Comparison of ENCODE assay signal across 12 mouse cellular contexts in genomic region chr3:86852867-86853266, GRCm38 (mm10).
A peak's percentile ranks its signal among the peaks of the same experiment; 100 is the strongest.
DNase-seq lines count a peak whose midpoint lies in the region; ATAC-seq lines count a peak whose summit lies in the region.
"Had no signal": no experiment of that assay in that cellular context is flagged by ENCODE, and none has a peak within 500 bp of the region (broad histone marks: within the 10 kb centered on the region; RNA-seq: fewer than 3 reads in every experiment).

No protein-coding gene starts in this region.

- 35% methylated on average over 3 of the region's 3 CpGs for WGBS in hindbrain, embryonic 10.5 days
- 12% methylated on average over 3 of the region's 3 CpGs for WGBS in midbrain, embryonic 14.5 days

- H3K9ac ChIP-seq in midbrain, embryonic 14.5 days (replicated peaks; ENCODE audit: low read length), result no peak overlapping the region
- H3K9ac ChIP-seq: liver, embryonic 14.5 days had no signal

- no peaks in the 10 kb centered on the region for H3K36me3 ChIP-seq in hindbrain, embryonic 10.5 days
- H3K36me3 ChIP-seq in midbrain, embryonic 14.5 days (ENCODE audit: control insufficient read depth, insufficient read depth, low read length), result no peaks in the 10 kb centered on the region

- H3K27ac ChIP-seq in hindbrain, embryonic 10.5 days, result peak overlapping the region; percentile 82
- H3K27ac ChIP-seq in midbrain, embryonic 14.5 days (replicated peaks; ENCODE audit: low read depth, low read length), result peak overlapping the region; percentile 66
- H3K27ac ChIP-seq: kidney, postnatal 0 days; liver, embryonic 14.5 days had no signal

- ATAC-seq in midbrain, embryonic 14.5 days (ENCODE audit: low FRiP score, low TSS enrichment), result peak; percentile 53

- no peaks in the 10 kb centered on the region for H3K27me3 ChIP-seq in hindbrain, embryonic 10.5 days (ENCODE audit: insufficient read depth, poor library complexity, severe bottlenecking)
- no peaks in the 10 kb centered on the region for H3K27me3 ChIP-seq in midbrain, embryonic 14.5 days (ENCODE audit: control insufficient read depth, insufficient read depth, low read length)

- H3K9me3 ChIP-seq in hindbrain, embryonic 10.5 days, result no peaks in the 10 kb centered on the region
- no peaks in the 10 kb centered on the region for H3K9me3 ChIP-seq in midbrain, embryonic 14.5 days (ENCODE audit: control insufficient read depth, low read length)
- H3K9me3 ChIP-seq: megakaryocyte, embryonic 14.5 days had no signal

- DNase-seq in ES-CJ7 (ENCODE audit: low read depth, low spot score), result peak; percentile 48
- peak; percentile 64 for DNase-seq in R1 (ENCODE audit: low read depth, low spot score)
- peak; percentile 45 for DNase-seq in hindbrain, embryonic 10.5 days (ENCODE audit: low spot score)
- DNase-seq in midbrain, embryonic 14.5 days, result no peak
- no peak for DNase-seq in right cerebral cortex, adult 2 months (ENCODE audit: low spot score in 2 of 2)
- no peak for DNase-seq in ovary, postnatal 36 days (ENCODE audit: low spot score)
- DNase-seq in T-cell, adult 2 months (ENCODE audit: low spot score), result no peak
- DNase-seq: heart, postnatal 36 days; thymus, postnatal 25 days had no signal

- no peak overlapping the region for H3K4me3 ChIP-seq in hindbrain, embryonic 10.5 days
- H3K4me3 ChIP-seq in midbrain, embryonic 14.5 days (replicated peaks; ENCODE audit: low read depth, low read length), result no peak overlapping the region
- H3K4me3 ChIP-seq: megakaryocyte, embryonic 14.5 days had no signal

- no peak overlapping the region for H3K4me2 ChIP-seq in midbrain, embryonic 14.5 days (ENCODE audit: low read length)

- peaks cover 39% of the 10 kb centered on the region for H3K4me1 ChIP-seq in hindbrain, embryonic 10.5 days (replicated peaks)
- peaks cover 39% of the 10 kb centered on the region for H3K4me1 ChIP-seq in midbrain, embryonic 14.5 days (ENCODE audit: control insufficient read depth, insufficient read depth, low read length)

Comparison
In these comparisons a context has a peak if more than half of its experiments do, and no peak if none do; other contexts are left out.
1. DNase-seq: peak in ES-CJ7 (single experiment), R1 (single experiment) and hindbrain, embryonic 10.5 days (single experiment); none in midbrain, embryonic 14.5 days (single experiment), right cerebral cortex, adult 2 months (0 of 2), ovary, postnatal 36 days (single experiment) and T-cell, adult 2 months (single experiment).